Comparison of ENCODE assay signal across 8 mouse cellular contexts in genomic region chr8:46508488-46509395, GRCm38 (mm10). TPM values are rescaled to one million over a fixed set of nuclear protein-coding genes. Genes with fewer than 3 reads are reported as not detected.
DNase-seq lines count a peak whose midpoint lies in the region; ATAC-seq lines count a peak whose summit lies in the region.

No protein-coding gene starts in this region.

- peaks cover 12% of the 10 kb centered on the region; the same call in 1 of the 2 replicates for H3K4me1 ChIP-seq in embryonic facial prominence, embryonic 13.5 days
- peaks cover 13% of the 10 kb centered on the region for H3K4me1 ChIP-seq in embryonic facial prominence, embryonic 10.5 days
- peaks cover 24% of the 10 kb centered on the region for H3K4me1 ChIP-seq in liver, embryonic 15.5 days (replicated peaks)
- H3K4me1 ChIP-seq in liver, embryonic 11.5 days (replicated peaks; ENCODE audit: control insufficient read depth, insufficient read depth, low read length): peaks cover 3% of the 10 kb centered on the region

- ATAC-seq in embryonic facial prominence, embryonic 13.5 days (ENCODE audit: insufficient number of reproducible peaks, insufficient read depth, low FRiP score, low TSS enrichment, low read depth): no peak
- ATAC-seq in liver, embryonic 15.5 days (ENCODE audit: insufficient read depth): no peak
- ATAC-seq in liver, embryonic 11.5 days (replicated peaks; ENCODE audit: low FRiP score): no peak

- no peaks in the 10 kb centered on the region for H3K27me3 ChIP-seq in embryonic facial prominence, embryonic 13.5 days
- no peaks in the 10 kb centered on the region for H3K27me3 ChIP-seq in embryonic facial prominence, embryonic 10.5 days (replicated peaks; ENCODE audit: low read depth, poor library complexity, severe bottlenecking)
- no peaks in the 10 kb centered on the region for H3K27me3 ChIP-seq in liver, embryonic 15.5 days
- no peaks in the 10 kb centered on the region for H3K27me3 ChIP-seq in liver, embryonic 11.5 days (replicated peaks; ENCODE audit: control insufficient read depth, insufficient read depth, low read length)

- WGBS in embryonic facial prominence, embryonic 13.5 days: 74% methylated on average over 14 of the region's 14 CpGs
- 79% methylated on average over 14 of the region's 14 CpGs for WGBS in embryonic facial prominence, embryonic 10.5 days
- 69% methylated on average over 14 of the region's 14 CpGs for WGBS in liver, embryonic 15.5 days (ENCODE audit: insufficient replicate concordance)
- WGBS in liver, embryonic 11.5 days: 79% methylated on average over 14 of the region's 14 CpGs

- no peak overlapping the region for H3K4me3 ChIP-seq in embryonic facial prominence, embryonic 13.5 days
- no peak overlapping the region for H3K4me3 ChIP-seq in embryonic facial prominence, embryonic 10.5 days
- no peak overlapping the region for H3K4me3 ChIP-seq in liver, embryonic 15.5 days (replicated peaks)
- H3K4me3 ChIP-seq in liver, embryonic 11.5 days (ENCODE audit: low read depth, low read length): no peak overlapping the region

- H3K4me2 ChIP-seq in embryonic facial prominence, embryonic 13.5 days: no peak overlapping the region
- H3K4me2 ChIP-seq in liver, embryonic 15.5 days: no peak overlapping the region
- H3K4me2 ChIP-seq in liver, embryonic 11.5 days: no peak overlapping the region

- peak overlapping the region; percentile 44 for H3K27ac ChIP-seq in embryonic facial prominence, embryonic 13.5 days
- no peak overlapping the region for H3K27ac ChIP-seq in embryonic facial prominence, embryonic 10.5 days (replicated peaks)
- H3K27ac ChIP-seq in liver, embryonic 15.5 days (replicated peaks): peak overlapping the region; percentile 22; the same call in 1 of the 2 replicates
- H3K27ac ChIP-seq in liver, embryonic 11.5 days (ENCODE audit: low read depth, low read length): no peak overlapping the region

- peaks cover 4% of the 10 kb centered on the region; the same call in 1 of the 2 replicates for H3K36me3 ChIP-seq in embryonic facial prominence, embryonic 13.5 days
- no peaks in the 10 kb centered on the region for H3K36me3 ChIP-seq in embryonic facial prominence, embryonic 10.5 days (replicated peaks)
- peaks cover 79% of the 10 kb centered on the region for H3K36me3 ChIP-seq in liver, embryonic 15.5 days (replicated peaks)
- H3K36me3 ChIP-seq in liver, embryonic 11.5 days (ENCODE audit: control insufficient read depth, insufficient read depth, low read length): peaks cover 8% of the 10 kb centered on the region

- H3K9me3 ChIP-seq in embryonic facial prominence, embryonic 13.5 days: no peaks in the 10 kb centered on the region
- no peaks in the 10 kb centered on the region for H3K9me3 ChIP-seq in embryonic facial prominence, embryonic 10.5 days
- H3K9me3 ChIP-seq in liver, embryonic 15.5 days (replicated peaks): no peaks in the 10 kb centered on the region
- H3K9me3 ChIP-seq in liver, embryonic 11.5 days (ENCODE audit: control insufficient read depth, low read length): no peaks in the 10 kb centered on the region

- DNase-seq in embryonic facial prominence, embryonic 10.5 days (ENCODE audit: low spot score): no peak
- no peak for DNase-seq in liver, embryonic 11.5 days (ENCODE audit: low spot score)
- DNase-seq in induced T-regulatory cell, adult 2 months (ENCODE audit: low read depth): peak; percentile 6
- DNase-seq in thymus, postnatal 0 days (ENCODE audit: low spot score): peak; percentile 62
- DNase-seq in adrenal gland, postnatal 36 days: no peak
- DNase-seq in urinary bladder, postnatal 25 days (ENCODE audit: low spot score): no peak

- H3K9ac ChIP-seq in embryonic facial prominence, embryonic 13.5 days: no peak overlapping the region
- H3K9ac ChIP-seq in liver, embryonic 15.5 days: no peak overlapping the region
- H3K9ac ChIP-seq in liver, embryonic 11.5 days (ENCODE audit: low read depth, low read length): no peak overlapping the region

RNA-seq across cellular contexts. Expression of gene Acsl1, which starts 37.9 kb away (rescaled TPM):
- 12.2 and 12.3 TPM in 2 replicates for polyA plus RNA-seq in embryonic facial prominence, embryonic 13.5 days (2015; fragmentation: Nextera tagmentation; extraction: Ambion mirVana)
- polyA plus RNA-seq in embryonic facial prominence, embryonic 10.5 days (2016; fragmentation: Nextera tagmentation; extraction: Ambion mirVana): 8.0 and 8.7 TPM in 2 replicates
- 106 and 125 TPM in 2 replicates for polyA plus RNA-seq in liver, embryonic 15.5 days (2015; fragmentation: Nextera tagmentation; extraction: Ambion mirVana)
- 47.3 and 50.7 TPM in 2 replicates for polyA plus RNA-seq in liver, embryonic 11.5 days (2014; fragmentation: Nextera tagmentation; extraction: Ambion mirVana)
- polyA plus RNA-seq in thymus, postnatal 0 days (2015; fragmentation: Nextera tagmentation; extraction: Ambion mirVana): 6.6 and 8.4 TPM in 2 replicates
- 100 to 1,000 TPM; 398 to 483 TPM for total RNA-seq in adrenal gland, postnatal 36 days (2021)

RNA-seq across cellular contexts. Expression of gene Cenpu, which starts 43.1 kb away (rescaled TPM):
- polyA plus RNA-seq in embryonic facial prominence, embryonic 13.5 days (2015; fragmentation: Nextera tagmentation; extraction: Ambion mirVana): 18.0 and 19.7 TPM in 2 replicates
- 30.0 and 30.7 TPM in 2 replicates for polyA plus RNA-seq in embryonic facial prominence, embryonic 10.5 days (2016; fragmentation: Nextera tagmentation; extraction: Ambion mirVana)
- 13.9 and 14.7 TPM in 2 replicates for polyA plus RNA-seq in liver, embryonic 15.5 days (2015; fragmentation: Nextera tagmentation; extraction: Ambion mirVana)
- polyA plus RNA-seq in liver, embryonic 11.5 days (2014; fragmentation: Nextera tagmentation; extraction: Ambion mirVana): 22.0 and 29.8 TPM in 2 replicates
- polyA plus RNA-seq in thymus, postnatal 0 days (2015; fragmentation: Nextera tagmentation; extraction: Ambion mirVana): 15.5 and 16.3 TPM in 2 replicates
- 1 to 10 TPM; 1.8 to 3.1 TPM for total RNA-seq in adrenal gland, postnatal 36 days (2021)

Comparison
In these comparisons a context has a peak if more than half of its experiments do, and no peak if none do; other contexts are left out.
1. H3K27ac ChIP-seq: peak in embryonic facial prominence, embryonic 13.5 days (single experiment) and liver, embryonic 15.5 days (single experiment); none in embryonic facial prominence, embryonic 10.5 days (single experiment) and liver, embryonic 11.5 days (single experiment).
2. DNase-seq: peak in induced T-regulatory cell, adult 2 months (single experiment) and thymus, postnatal 0 days (single experiment); none in embryonic facial prominence, embryonic 10.5 days (single experiment), liver, embryonic 11.5 days (single experiment), adrenal gland, postnatal 36 days (0 of 2) and urinary bladder, postnatal 25 days (single experiment).